Mouse (Mus musculus) bone marrow macrophage, adult 2 months (primary cell): ENCODE results near the gene Fgf2.

ENCODE experiments used
- CTCF ChIP-seq: IDR thresholded peaks from 2 replicates; pipeline ENCODE4 v1.5.1; 2012; ENCODE audit warnings: low read depth, mild to moderate bottlenecking, low read length, moderate library complexity
- POLR2A ChIP-seq: IDR thresholded peaks from 2 replicates; pipeline ENCODE4 v1.6.1; 2012; ENCODE audit warnings: mild to moderate bottlenecking, low read depth, low read length, borderline replicate concordance

DNA sequence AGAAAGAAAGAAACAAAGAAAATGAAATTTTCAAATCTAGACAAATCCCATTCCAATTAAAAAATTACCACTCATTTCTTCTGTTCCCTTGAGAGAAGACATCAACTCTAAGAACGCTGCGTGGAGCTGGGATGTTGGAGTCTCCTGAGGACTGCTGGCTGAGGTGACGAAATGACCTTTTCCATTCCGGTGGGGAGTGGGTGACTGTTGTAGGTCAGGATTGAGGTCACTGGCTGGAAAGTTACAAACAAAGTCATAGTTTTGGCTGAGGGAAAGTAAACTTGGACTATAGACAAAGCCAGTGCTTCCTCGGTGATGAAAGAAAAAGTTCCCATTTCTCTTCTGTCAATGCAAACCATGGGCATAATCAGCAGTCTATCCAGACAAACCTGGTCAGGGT is 5.3 kb upstream of the Fgf2 start:
- no peak for TF ChIP-seq CTCF
- TF ChIP-seq POLR2A, result no peak
